In genomic region chr12:21111476-21112452, GRCm38 (mm10) we compare ENCODE assay signal across 8 mouse cellular contexts.
A peak's percentile ranks its signal among the peaks of the same experiment; 100 is the strongest.
DNase-seq lines count a peak whose midpoint lies in the region; ATAC-seq and TF ChIP-seq lines count a peak whose summit lies in the region.

No protein-coding gene starts in this region.

- in situ Hi-C loops in CH12.LX (cut with MboI; ENCODE audit: low pct_ligation_motif_present, low pct_unique_long_range_greater_than_20kb, low sequenced_read_pairs) = no loop called here

- DNase-seq in CH12.LX (ENCODE audit: extremely low read depth) = peak; percentile 61
- peak; percentile 58 for DNase-seq in c-Kit-positive CD71-positive TER-119-negative erythroid progenitor cells, embryonic 14.5 days (ENCODE audit: low read depth)
- peak; percentile 87 for DNase-seq in forebrain, embryonic 10.5 days (ENCODE audit: extremely low spot score, low spot score)
- peak; percentile 93 for DNase-seq in kidney, postnatal 14 days
- peak; percentile 95 for DNase-seq in neural tube, embryonic 11.5 days (ENCODE audit: low spot score)

- H3K4me2 ChIP-seq in CH12.LX (ENCODE audit: insufficient read depth, low read depth, poor library complexity, severe bottlenecking) = peak overlapping the region; percentile 86
- H3K4me2 ChIP-seq in heart, embryonic 15.5 days = peak overlapping the region; percentile 79
- H3K4me2 ChIP-seq in liver, embryonic 15.5 days = peak overlapping the region; percentile 94
- peak overlapping the region; percentile 61 for H3K4me2 ChIP-seq in neural tube, embryonic 11.5 days (ENCODE audit: low read depth)
- H3K4me2 ChIP-seq in stomach, embryonic 16.5 days (ENCODE audit: low read depth, low read length) = peak overlapping the region; percentile 88

- TF ChIP-seq EP300 in CH12.LX (IDR thresholded peaks at IDR 0.05; ENCODE audit: low read length) = no peak

- ATAC-seq in heart, embryonic 15.5 days (replicated peaks; ENCODE audit: insufficient number of reproducible peaks, insufficient read depth, low FRiP score, low read depth) = peak; percentile 100
- ATAC-seq in liver, embryonic 15.5 days (ENCODE audit: insufficient read depth) = peak; percentile 98
- ATAC-seq in neural tube, embryonic 11.5 days (ENCODE audit: insufficient read depth, low FRiP score, low TSS enrichment) = peak; percentile 100
- peak; percentile 99 for ATAC-seq in stomach, embryonic 16.5 days (ENCODE audit: insufficient read depth, low FRiP score)

- WGBS in forebrain, embryonic 10.5 days = under 1% methylated on average over 109 of the region's 118 CpGs
- WGBS in heart, embryonic 15.5 days = under 1% methylated on average over 116 of the region's 118 CpGs
- WGBS in liver, embryonic 15.5 days (ENCODE audit: insufficient replicate concordance) = under 1% methylated on average over 105 of the region's 118 CpGs
- WGBS in neural tube, embryonic 11.5 days = 0% methylated on average over 81 of the region's 118 CpGs
- under 1% methylated on average over 106 of the region's 118 CpGs for WGBS in stomach, embryonic 16.5 days

- no peaks in the 10 kb centered on the region for H3K27me3 ChIP-seq in CH12.LX (replicated peaks)
- no peaks in the 10 kb centered on the region for H3K27me3 ChIP-seq in forebrain, embryonic 10.5 days (ENCODE audit: poor library complexity, severe bottlenecking)
- no peaks in the 10 kb centered on the region for H3K27me3 ChIP-seq in heart, embryonic 15.5 days
- peaks cover 26% of the 10 kb centered on the region for H3K27me3 ChIP-seq in liver, embryonic 15.5 days
- H3K27me3 ChIP-seq in neural tube, embryonic 11.5 days (ENCODE audit: control insufficient read depth, insufficient read depth, low read length) = no peaks in the 10 kb centered on the region
- H3K27me3 ChIP-seq in stomach, embryonic 16.5 days (ENCODE audit: control insufficient read depth, insufficient read depth, low read length) = no peaks in the 10 kb centered on the region

- no peak for TF ChIP-seq RAD21 in CH12.LX (IDR thresholded peaks at IDR 0.05; ENCODE audit: low read depth, low read length)

- no peak for TF ChIP-seq POLR2A in CH12.LX (IDR thresholded peaks at IDR 0.05; ENCODE audit: low read depth, low read length)

- TF ChIP-seq CTCF in CH12.LX (conservative IDR thresholded peaks at IDR 0.05 in 1 of 2, IDR thresholded peaks at IDR 0.05 in 1 of 2; ENCODE audit: low read depth in 2 of 2, low read length in 2 of 2) = no peak

- H3K79me2 ChIP-seq in CH12.LX (replicated peaks; ENCODE audit: control insufficient read depth, extremely low read depth, insufficient read depth, poor library complexity, severe bottlenecking) = no peaks in the 10 kb centered on the region

- no peak overlapping the region for H3K9ac ChIP-seq in CH12.LX (ENCODE audit: insufficient read depth, low read depth)
- peak overlapping the region; percentile 80 for H3K9ac ChIP-seq in heart, embryonic 15.5 days
- H3K9ac ChIP-seq in liver, embryonic 15.5 days = peak overlapping the region; percentile 61
- H3K9ac ChIP-seq in neural tube, embryonic 11.5 days (ENCODE audit: low read length) = peak overlapping the region; percentile 77
- H3K9ac ChIP-seq in stomach, embryonic 16.5 days (ENCODE audit: low read length) = peak overlapping the region; percentile 90

- H3K27ac ChIP-seq in CH12.LX (ENCODE audit: insufficient read depth, low read depth) = no peak overlapping the region
- peak overlapping the region; percentile 96 for H3K27ac ChIP-seq in forebrain, embryonic 10.5 days
- peak overlapping the region; percentile 75 for H3K27ac ChIP-seq in heart, embryonic 15.5 days
- H3K27ac ChIP-seq in liver, embryonic 15.5 days (replicated peaks) = no peak overlapping the region
- H3K27ac ChIP-seq in neural tube, embryonic 11.5 days (ENCODE audit: low read depth, low read length) = peak overlapping the region; percentile 73
- H3K27ac ChIP-seq in stomach, embryonic 16.5 days (ENCODE audit: low read length) = peak overlapping the region; percentile 66

- no peaks in the 10 kb centered on the region for H3K36me3 ChIP-seq in CH12.LX (replicated peaks in 1 of 2; ENCODE audit: control insufficient read depth in 1 of 2, insufficient read depth in 1 of 2, low read length in 1 of 2)
- no peaks in the 10 kb centered on the region for H3K36me3 ChIP-seq in forebrain, embryonic 10.5 days (replicated peaks)
- no peaks in the 10 kb centered on the region for H3K36me3 ChIP-seq in heart, embryonic 15.5 days
- H3K36me3 ChIP-seq in liver, embryonic 15.5 days (replicated peaks) = no peaks in the 10 kb centered on the region
- H3K36me3 ChIP-seq in neural tube, embryonic 11.5 days (ENCODE audit: control insufficient read depth, insufficient read depth, low read length) = no peaks in the 10 kb centered on the region
- no peaks in the 10 kb centered on the region for H3K36me3 ChIP-seq in stomach, embryonic 16.5 days (ENCODE audit: control insufficient read depth, insufficient read depth, low read length)

- H3K9me3 ChIP-seq in CH12.LX (replicated peaks; ENCODE audit: low read length) = no peaks in the 10 kb centered on the region
- H3K9me3 ChIP-seq in forebrain, embryonic 10.5 days = peaks cover 3% of the 10 kb centered on the region; the same call in 1 of the 2 replicates
- H3K9me3 ChIP-seq in heart, embryonic 15.5 days (replicated peaks) = no peaks in the 10 kb centered on the region
- no peaks in the 10 kb centered on the region for H3K9me3 ChIP-seq in liver, embryonic 15.5 days (replicated peaks)
- H3K9me3 ChIP-seq in neural tube, embryonic 11.5 days (ENCODE audit: control insufficient read depth, low read length) = no peaks in the 10 kb centered on the region
- H3K9me3 ChIP-seq in stomach, embryonic 16.5 days (replicated peaks; ENCODE audit: control insufficient read depth, low read length) = no peaks in the 10 kb centered on the region

- H3K4me1 ChIP-seq in CH12.LX (ENCODE audit: control insufficient read depth in 1 of 2, insufficient read depth in 2 of 2) = peaks cover 3 to 4% of the 10 kb centered on the region in 2 experiments; a peak in 1 of 4 replicates
- H3K4me1 ChIP-seq in forebrain, embryonic 10.5 days = peaks cover 24% of the 10 kb centered on the region
- peaks cover 6% of the 10 kb centered on the region; the same call in 1 of the 2 replicates for H3K4me1 ChIP-seq in heart, embryonic 15.5 days (replicated peaks)
- H3K4me1 ChIP-seq in liver, embryonic 15.5 days (replicated peaks) = peaks cover 16% of the 10 kb centered on the region; the same call in 1 of the 2 replicates
- no peaks in the 10 kb centered on the region for H3K4me1 ChIP-seq in neural tube, embryonic 11.5 days (ENCODE audit: control insufficient read depth, insufficient read depth, low read length)
- no peaks in the 10 kb centered on the region for H3K4me1 ChIP-seq in stomach, embryonic 16.5 days (ENCODE audit: control insufficient read depth, insufficient read depth, low read length)

- H3K4me3 ChIP-seq in CH12.LX (replicated peaks in 1 of 3; ENCODE audit: low read depth in 2 of 3, low read length in 2 of 3, poor library complexity in 1 of 3) = peak overlapping the region in 2 of 3 experiments; percentile 54 to 65
- H3K4me3 ChIP-seq in forebrain, embryonic 10.5 days = peak overlapping the region; percentile 74
- H3K4me3 ChIP-seq in heart, embryonic 15.5 days = peak overlapping the region; percentile 90
- H3K4me3 ChIP-seq in liver, embryonic 15.5 days (replicated peaks) = peak overlapping the region; percentile 67
- peak overlapping the region; percentile 75 for H3K4me3 ChIP-seq in neural tube, embryonic 11.5 days (ENCODE audit: low read depth, low read length)
- peak overlapping the region; percentile 72 for H3K4me3 ChIP-seq in stomach, embryonic 16.5 days (replicated peaks; ENCODE audit: low read length)

- dilution Hi-C loops in CH12.LX (cut with MboI; ENCODE audit: extremely low pct_ligation_motif_present, extremely low pct_unique_long_range_greater_than_20kb, low sequenced_read_pairs) = no loop called here

TF ChIP-seq in CH12.LX, 34 proteins besides CTCF, POLR2A, EP300 and RAD21:
- no peak for TF ChIP-seq NELFE (IDR thresholded peaks at IDR 0.05; ENCODE audit: low read depth, low read length)
- no peak for TF ChIP-seq MXI1 (IDR thresholded peaks at IDR 0.05; ENCODE audit: low read depth, low read length)
- 0 out of 2 replicates have a peak, but pooled peaks have one; percentile 50 for TF ChIP-seq UBTF (IDR thresholded peaks at IDR 0.05; ENCODE audit: low read depth, low read length)

Comparison
In these comparisons a context has a peak if more than half of its experiments do, and no peak if none do; other contexts are left out.
1. H3K27ac ChIP-seq: peak in forebrain, embryonic 10.5 days (single experiment), heart, embryonic 15.5 days (single experiment), neural tube, embryonic 11.5 days (single experiment) and stomach, embryonic 16.5 days (single experiment); none in CH12.LX (single experiment) and liver, embryonic 15.5 days (single experiment).
2. Peak in every context shown above with its lines, with median percentiles within 50 percentile points of each other: DNase-seq, H3K4me2 ChIP-seq, H3K4me3 ChIP-seq and ATAC-seq.